Mouse (Mus musculus) testis, adult 2 months (tissue): ENCODE data around the gene Baz2b.

Experiments used
- CTCF ChIP-seq: fragments of 200-500 bp; IDR thresholded peaks from 2 replicates; pipeline ENCODE4 v1.5.1; 2012; ENCODE audit warnings: low read depth, mild to moderate bottlenecking, inconsistent platforms, low read length, moderate library complexity; ENCODE audit not compliant: control insufficient read depth, insufficient read depth, insufficient replicate concordance
- POLR2A ChIP-seq: fragments of 200-500 bp; IDR thresholded peaks from 2 replicates; pipeline ENCODE4 v1.6.1; 2012; ENCODE audit warnings: low read depth, mild to moderate bottlenecking, inconsistent platforms, low read length, moderate library complexity; ENCODE audit not compliant: control insufficient read depth

DNA sequence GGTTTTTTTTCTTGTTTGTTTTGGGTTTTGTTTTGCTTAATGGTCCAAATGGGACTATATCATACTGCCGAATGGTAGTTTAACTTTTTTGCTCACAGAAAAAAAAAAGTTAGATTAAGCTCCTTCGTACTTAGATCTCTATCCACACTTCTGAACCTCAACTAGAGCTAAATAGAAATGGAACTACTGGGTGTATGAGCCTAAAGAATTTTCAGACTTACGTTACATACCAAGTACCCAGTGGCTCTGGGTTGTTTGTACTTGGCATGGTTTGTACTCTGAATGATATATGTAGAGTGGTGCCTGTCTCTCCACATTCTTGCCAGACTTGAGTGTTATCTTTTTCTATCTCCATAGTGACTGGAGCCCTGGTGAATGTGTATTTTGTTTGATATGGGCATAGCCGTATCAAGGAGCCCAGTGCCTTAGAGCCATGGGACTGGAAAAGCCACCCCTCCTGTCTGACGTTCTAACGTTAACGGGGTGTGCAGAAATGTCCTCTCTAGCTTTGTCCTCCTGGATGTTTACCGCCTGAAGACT is 326.8 kb downstream of the Baz2b start:
- TF ChIP-seq CTCF (no peak), POLR2A (no peak)
